Mouse (Mus musculus): ENCODE results near the gene Nme6. TPM values are rescaled to one million over a fixed set of nuclear protein-coding genes. Genes with fewer than 3 reads are reported as not detected.

Gene Nme6
- 15.1 TPM for polyA plus RNA-seq (2014; fragmentation: Illumina TruSeq; extraction: RNeasy Lipid Tissue Mini Kit (QIAGEN cat#74804); ENCODE audit: low read depth, low replicate concordance)

DNA sequence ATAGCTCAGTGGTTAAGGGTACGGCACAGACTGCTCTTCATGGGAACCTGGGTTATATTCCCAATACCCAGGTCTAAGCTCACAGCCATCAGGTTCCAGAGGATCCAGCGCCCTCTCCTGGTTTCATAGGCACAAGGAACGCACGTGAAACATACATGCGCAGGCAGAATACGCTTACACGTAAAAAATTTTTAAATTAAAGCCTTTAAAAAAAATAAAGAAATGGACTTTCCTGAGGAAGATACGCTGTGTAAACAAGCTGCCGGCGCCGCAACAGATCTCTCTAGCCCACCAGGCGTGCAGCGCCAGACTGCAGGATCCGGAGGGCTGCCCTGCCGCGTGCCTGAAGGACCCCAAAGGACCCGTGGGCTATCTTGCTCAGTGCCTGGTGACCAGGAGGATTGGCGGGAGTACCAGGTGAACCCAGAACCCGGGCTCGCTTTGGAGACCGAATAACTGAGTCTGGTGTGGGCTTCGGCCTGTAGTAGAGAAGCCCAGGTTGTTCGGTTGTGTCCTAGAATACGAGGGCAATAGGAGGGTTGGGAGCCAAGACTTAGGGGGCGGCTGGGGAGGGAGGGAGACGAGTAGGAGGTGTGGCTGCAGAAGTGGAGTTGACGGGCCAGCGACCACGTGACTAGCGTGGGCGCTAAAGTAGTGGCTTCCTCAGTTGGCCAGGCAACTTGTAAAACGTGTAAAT, at the start of gene Nme6:
Nme6 (plus strand) TSS at position 359 of the 697 bp plus-strand sequence.

DNA sequence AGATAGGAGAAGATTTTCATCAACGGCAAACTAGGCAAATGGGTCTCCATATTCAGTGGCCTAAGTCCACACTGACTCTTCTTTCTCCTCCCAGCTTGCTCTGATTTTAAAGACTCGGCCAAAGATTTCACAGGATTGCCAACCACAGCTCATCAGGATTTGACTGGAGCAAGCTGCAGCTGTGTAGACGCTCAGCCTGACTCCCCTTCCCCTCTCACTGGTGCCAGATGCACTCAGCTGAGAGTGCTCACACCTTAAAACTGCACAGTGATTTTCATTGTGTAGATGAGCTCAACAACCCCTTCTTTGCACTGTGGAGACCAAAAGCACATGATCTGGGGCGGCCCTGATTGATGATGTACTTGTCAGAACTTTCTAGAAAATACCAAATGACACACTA, 42.0 kb upstream of the Nme6 start, which contains the start of gene Fbxw27:
Fbxw27 (minus strand) TSS at position 101 of the 400 bp plus-strand sequence.

GRCm38 (mm10) chr9:109811980-109812379, 20.6 kb upstream of the Nme6 start, which contains the start of gene Spink8:
Gene Spink8, plus strand, starts transcription at chr9:109812280.

GRCm38 (mm10) chr9:109849312-109849758, 16.8 kb downstream of the Nme6 start, which contains the start of gene Camp:
Gene Camp, minus strand, starts transcription at chr9:109849617.

DNA sequence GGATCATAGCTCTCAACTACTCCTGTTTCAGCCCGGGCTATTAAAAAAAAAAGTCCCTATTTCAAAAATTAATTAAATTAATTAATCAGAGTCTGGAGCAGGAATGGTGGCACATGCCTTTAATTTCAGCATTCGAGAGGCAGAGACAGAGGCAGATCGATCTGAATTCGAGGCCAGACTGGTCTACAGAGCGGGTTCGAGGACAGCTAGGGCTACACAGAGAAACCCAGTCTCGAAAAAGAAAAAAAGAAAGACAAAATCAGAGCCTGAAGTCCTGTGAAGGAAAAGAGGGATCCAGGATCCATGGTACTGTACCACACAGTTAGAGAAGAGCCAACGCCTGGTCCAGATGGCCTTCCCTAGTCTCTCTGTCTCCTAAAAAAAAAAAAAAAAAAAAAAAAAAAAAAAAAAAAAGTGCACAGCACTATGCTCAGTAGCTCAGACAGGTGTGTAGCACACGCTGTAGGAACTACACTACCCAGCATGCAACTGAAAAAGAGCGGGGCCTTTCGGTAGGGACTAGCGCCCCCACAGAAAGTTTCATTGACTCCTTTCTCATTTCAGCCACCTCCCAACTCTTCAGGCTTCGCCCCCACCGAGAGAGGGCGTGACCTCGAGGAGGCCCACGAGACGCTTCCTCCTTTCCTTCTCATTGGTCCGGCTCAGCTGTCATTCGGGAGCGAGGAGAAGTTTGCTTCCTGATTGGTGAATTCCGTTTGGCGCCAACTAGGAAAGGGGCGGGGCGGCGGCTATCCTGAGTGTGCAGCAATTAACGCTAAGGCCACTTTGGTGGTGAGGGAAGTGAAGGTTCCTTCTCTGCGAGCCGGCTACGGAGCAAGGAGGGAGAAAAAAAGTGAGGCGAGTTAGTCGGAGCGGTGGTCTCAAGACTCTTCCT, 42.5 kb downstream of the Nme6 start, which contains the start of gene Cdc25a:
Cdc25a (plus strand) TSS at position 783 of the 895 bp plus-strand sequence.

Other genes with a start within 250 kb of the Nme6 start
- gene Fbxw24, start 206.7 kb upstream of the Nme6 start, polyA plus RNA-seq (2014; fragmentation: Illumina TruSeq; extraction: RNeasy Lipid Tissue Mini Kit (QIAGEN cat#74804); ENCODE audit: low read depth, low replicate concordance): 0.14 TPM
- gene Fbxw25, start 168.1 kb upstream of the Nme6 start, polyA plus RNA-seq (2014; fragmentation: Illumina TruSeq; extraction: RNeasy Lipid Tissue Mini Kit (QIAGEN cat#74804); ENCODE audit: low read depth, low replicate concordance): 0.14 TPM
- gene Fbxw18, start 130.0 kb upstream of the Nme6 start, polyA plus RNA-seq (2014; fragmentation: Illumina TruSeq; extraction: RNeasy Lipid Tissue Mini Kit (QIAGEN cat#74804); ENCODE audit: low read depth, low replicate concordance): 7.8 TPM
- gene Fbxw26, start 86.7 kb upstream of the Nme6 start, polyA plus RNA-seq (2014; fragmentation: Illumina TruSeq; extraction: RNeasy Lipid Tissue Mini Kit (QIAGEN cat#74804); ENCODE audit: low read depth, low replicate concordance): 1.6 TPM
- 59.5 TPM for gene Fbxw27, start 42.1 kb upstream of the Nme6 start, polyA plus RNA-seq (2014; fragmentation: Illumina TruSeq; extraction: RNeasy Lipid Tissue Mini Kit (QIAGEN cat#74804); ENCODE audit: low read depth, low replicate concordance)
- 10.0 TPM for gene Spink8, start 20.5 kb upstream of the Nme6 start, polyA plus RNA-seq (2014; fragmentation: Illumina TruSeq; extraction: RNeasy Lipid Tissue Mini Kit (QIAGEN cat#74804); ENCODE audit: low read depth, low replicate concordance)
- gene Camp, start 16.9 kb downstream of the Nme6 start, polyA plus RNA-seq (2014; fragmentation: Illumina TruSeq; extraction: RNeasy Lipid Tissue Mini Kit (QIAGEN cat#74804); ENCODE audit: low read depth, low replicate concordance): not detected
- 43.8 TPM for gene Cdc25a, start 42.8 kb downstream of the Nme6 start, polyA plus RNA-seq (2014; fragmentation: Illumina TruSeq; extraction: RNeasy Lipid Tissue Mini Kit (QIAGEN cat#74804); ENCODE audit: low read depth, low replicate concordance)
- 100 TPM for gene Map4, start 98.7 kb downstream of the Nme6 start, polyA plus RNA-seq (2014; fragmentation: Illumina TruSeq; extraction: RNeasy Lipid Tissue Mini Kit (QIAGEN cat#74804); ENCODE audit: low read depth, low replicate concordance)

Data from testis, adult 10 weeks (tissue).